Mouse (Mus musculus): ENCODE results near the gene Phactr4. TPM values are rescaled to one million over a fixed set of nuclear protein-coding genes. Genes with fewer than 3 reads are reported as not detected.

The Phactr4 gene
- total and polyA plus RNA-seq, 2 experiments from 2014 or later: 4.4 to 10.0 TPM

- peaks cover 10% of the 10 kb centered on the region; the same call in 1 of the 2 replicates for H3K4me1 ChIP-seq (ENCODE audit: control insufficient read depth, insufficient read depth)
- H3K36me3 ChIP-seq (replicated peaks; ENCODE audit: control insufficient read depth, insufficient read depth, low read length): peaks cover 21% of the 10 kb centered on the region
- H3K4me3 ChIP-seq (ENCODE audit: low read depth, low read length): no peak overlapping the region
- TF ChIP-seq CTCF (IDR thresholded peaks at IDR 0.05; ENCODE audit: low read depth) (no peak), EP300 (IDR thresholded peaks at IDR 0.05; ENCODE audit: low read depth) (no peak)
- no peak overlapping the region for H3K9ac ChIP-seq (replicated peaks; ENCODE audit: low read depth, low read length)
- DNase-seq (ENCODE audit: low spot score): no peak
- no peak overlapping the region for H3K27ac ChIP-seq (ENCODE audit: low read depth)
- no peaks in the 10 kb centered on the region for H3K9me3 ChIP-seq (replicated peaks; ENCODE audit: control insufficient read depth, low read length)
- no peak for ATAC-seq (ENCODE audit: insufficient read depth, low read depth)
- WGBS: 77% methylated on average over 2 of the region's 2 CpGs
- H3K27me3 ChIP-seq (ENCODE audit: control insufficient read depth, insufficient read depth, low read length): no peaks in the 10 kb centered on the region
- no peak overlapping the region for H3K4me2 ChIP-seq (ENCODE audit: low read depth, low read length)
Measured at GRCm38 (mm10) chr4:132350123-132350740, 72.1 kb downstream of the Phactr4 start.

- Histone ChIP-seq H3K27ac (ENCODE audit: low read depth) (no peak overlapping the region), H3K36me3 (replicated peaks; ENCODE audit: control insufficient read depth, insufficient read depth, low read length) (peaks cover 21% of the 10 kb centered on the region), H3K4me3 (ENCODE audit: low read depth, low read length) (no peak overlapping the region), H3K27me3 (ENCODE audit: control insufficient read depth, insufficient read depth, low read length) (no peaks in the 10 kb centered on the region), H3K9me3 (replicated peaks; ENCODE audit: control insufficient read depth, low read length) (no peaks in the 10 kb centered on the region), H3K4me1 (ENCODE audit: control insufficient read depth, insufficient read depth) (peaks cover 13% of the 10 kb centered on the region), H3K4me2 (ENCODE audit: low read depth, low read length) (no peak overlapping the region), H3K9ac (replicated peaks; ENCODE audit: low read depth, low read length) (no peak overlapping the region)
- 0 out of 2 replicates have a peak, but pooled peaks have one; percentile 8 for TF ChIP-seq CTCF (IDR thresholded peaks at IDR 0.05; ENCODE audit: low read depth)
- no peak for TF ChIP-seq EP300 (IDR thresholded peaks at IDR 0.05; ENCODE audit: low read depth)
- 70% methylated on average over 3 of the region's 3 CpGs for WGBS
- DNase-seq (ENCODE audit: low spot score) (no peak), ATAC-seq (ENCODE audit: insufficient read depth, low read depth) (no peak)
Measured at GRCm38 (mm10) chr4:132349495-132350122, 72.7 kb downstream of the Phactr4 start.

GRCm38 (mm10) chr4:132346661-132347060 is 75.6 kb downstream of the Phactr4 start:
- no peak for DNase-seq (ENCODE audit: low spot score)
- no peak overlapping the region for H3K27ac ChIP-seq (ENCODE audit: low read depth)
- H3K36me3 ChIP-seq (replicated peaks; ENCODE audit: control insufficient read depth, insufficient read depth, low read length): peaks cover 21% of the 10 kb centered on the region
- no peaks in the 10 kb centered on the region for H3K27me3 ChIP-seq (ENCODE audit: control insufficient read depth, insufficient read depth, low read length)
- 36% methylated on average over 3 of the region's 3 CpGs for WGBS
- no peak overlapping the region for H3K4me3 ChIP-seq (ENCODE audit: low read depth, low read length)
- no peak overlapping the region for H3K9ac ChIP-seq (replicated peaks; ENCODE audit: low read depth, low read length)
- no peak for ATAC-seq (ENCODE audit: insufficient read depth, low read depth)
- H3K4me1 ChIP-seq (ENCODE audit: control insufficient read depth, insufficient read depth): peaks cover 14% of the 10 kb centered on the region
- H3K9me3 ChIP-seq (replicated peaks; ENCODE audit: control insufficient read depth, low read length): no peaks in the 10 kb centered on the region
- no peak overlapping the region for H3K4me2 ChIP-seq (ENCODE audit: low read depth, low read length)
- TF ChIP-seq EP300 (IDR thresholded peaks at IDR 0.05; ENCODE audit: low read depth): no peak

- WGBS: 66% methylated on average over 4 of the region's 4 CpGs
- Histone ChIP-seq H3K9me3 (replicated peaks; ENCODE audit: control insufficient read depth, low read length) (no peaks in the 10 kb centered on the region), H3K27me3 (ENCODE audit: control insufficient read depth, insufficient read depth, low read length) (no peaks in the 10 kb centered on the region), H3K9ac (replicated peaks; ENCODE audit: low read depth, low read length) (no peak overlapping the region), H3K36me3 (replicated peaks; ENCODE audit: control insufficient read depth, insufficient read depth, low read length) (peaks cover 17% of the 10 kb centered on the region), H3K4me2 (ENCODE audit: low read depth, low read length) (no peak overlapping the region), H3K4me3 (ENCODE audit: low read depth, low read length) (no peak overlapping the region), H3K4me1 (ENCODE audit: control insufficient read depth, insufficient read depth) (peaks cover 13% of the 10 kb centered on the region), H3K27ac (ENCODE audit: low read depth) (no peak overlapping the region)
- no peak for DNase-seq (ENCODE audit: low spot score)
- ATAC-seq (ENCODE audit: insufficient read depth, low read depth): no peak
- TF ChIP-seq CTCF (IDR thresholded peaks at IDR 0.05; ENCODE audit: low read depth) (no peak), EP300 (IDR thresholded peaks at IDR 0.05; ENCODE audit: low read depth) (no peak)
Measured at GRCm38 (mm10) chr4:132346261-132346660, 76.0 kb downstream of the Phactr4 start.

- Histone ChIP-seq H3K27me3 (ENCODE audit: control insufficient read depth, insufficient read depth, low read length) (no peaks in the 10 kb centered on the region), H3K9me3 (replicated peaks; ENCODE audit: control insufficient read depth, low read length) (no peaks in the 10 kb centered on the region), H3K9ac (replicated peaks; ENCODE audit: low read depth, low read length) (no peak overlapping the region), H3K4me2 (ENCODE audit: low read depth, low read length) (0 out of 2 replicates have a peak overlapping the region, but pooled peaks have one; percentile 89), H3K4me1 (ENCODE audit: control insufficient read depth, insufficient read depth) (peaks cover 13% of the 10 kb centered on the region), H3K27ac (ENCODE audit: low read depth) (no peak overlapping the region), H3K4me3 (ENCODE audit: low read depth, low read length) (peak overlapping the region; percentile 75), H3K36me3 (replicated peaks; ENCODE audit: control insufficient read depth, insufficient read depth, low read length) (peaks cover 13% of the 10 kb centered on the region)
- ATAC-seq (ENCODE audit: insufficient read depth, low read depth): no peak
- TF ChIP-seq CTCF (IDR thresholded peaks at IDR 0.05; ENCODE audit: low read depth) (no peak), EP300 (IDR thresholded peaks at IDR 0.05; ENCODE audit: low read depth) (no peak)
- WGBS: 44% methylated on average over 5 of the region's 5 CpGs
- no peak for DNase-seq (ENCODE audit: low spot score)
Measured at GRCm38 (mm10) chr4:132345843-132346212, 76.5 kb downstream of the Phactr4 start.

Data from heart, postnatal 0 days (tissue).